Mouse (Mus musculus): ENCODE data around the gene Stk4. TPM values are rescaled to one million over a fixed set of nuclear protein-coding genes. Genes with fewer than 3 reads are reported as not detected.
"Not testable (repeated sequence)": the region's sequence is repeated elsewhere in the genome, so short reads cannot be mapped to it uniquely, and the experiment has no call there.

The Stk4 gene
- polyA plus RNA-seq (2012; rRNA removed), result 18.3 and 20.9 TPM in 2 replicates

GRCm38 (mm10) chr2:164070142-164070764 lies at the start of gene Stk4:
Gene Stk4, plus strand, starts transcription at chr2:164070322.
- no peak for DNase-seq (ENCODE audit: low spot score)

- no peak for DNase-seq (ENCODE audit: low spot score)
Observed at GRCm38 (mm10) chr2:164022104-164022503, 48.0 kb upstream of the Stk4 start.

- no peak for DNase-seq (ENCODE audit: low spot score)
Observed at GRCm38 (mm10) chr2:164025150-164025549, 45.0 kb upstream of the Stk4 start, which contains the start of gene Pabpc1l. Gene Pabpc1l, plus strand, starts transcription at chr2:164025450.

- no peak for DNase-seq (ENCODE audit: low spot score)
Observed at GRCm38 (mm10) chr2:164031147-164031546, 39.0 kb upstream of the Stk4 start.

- DNase-seq (ENCODE audit: low spot score), result no peak
Observed at GRCm38 (mm10) chr2:164032973-164033372, 37.1 kb upstream of the Stk4 start.

- no peak for DNase-seq (ENCODE audit: low spot score)
Observed at GRCm38 (mm10) chr2:164036520-164037019, 33.6 kb upstream of the Stk4 start.

GRCm38 (mm10) chr2:164038407-164039028 lies 31.6 kb upstream of the Stk4 start:
- DNase-seq (ENCODE audit: low spot score), result no peak

GRCm38 (mm10) chr2:164040949-164041348 lies 29.2 kb upstream of the Stk4 start:
- DNase-seq (ENCODE audit: low spot score), result no peak

- DNase-seq (ENCODE audit: low spot score), result no peak
Observed at GRCm38 (mm10) chr2:164041523-164041922, 28.6 kb upstream of the Stk4 start.

GRCm38 (mm10) chr2:164047197-164047690 lies 22.9 kb upstream of the Stk4 start:
- no peak for DNase-seq (ENCODE audit: low spot score)

GRCm38 (mm10) chr2:164053767-164054166 lies 16.4 kb upstream of the Stk4 start:
- DNase-seq (ENCODE audit: low spot score), result no peak

GRCm38 (mm10) chr2:164054671-164055070 lies 15.5 kb upstream of the Stk4 start:
- no peak for DNase-seq (ENCODE audit: low spot score)

- no peak for DNase-seq (ENCODE audit: low spot score)
Observed at GRCm38 (mm10) chr2:164059634-164060235, 10.4 kb upstream of the Stk4 start.

GRCm38 (mm10) chr2:164070765-164071436 lies 779 bp downstream of the Stk4 start, which contains the start of gene Tomm34:
Gene Tomm34, minus strand, starts transcription at chr2:164071169.
- DNase-seq (ENCODE audit: low spot score), result peak; percentile 88

GRCm38 (mm10) chr2:164071437-164071820 lies 1.3 kb downstream of the Stk4 start:
- DNase-seq (ENCODE audit: low spot score), result not testable (repeated sequence)

GRCm38 (mm10) chr2:164072109-164072508 lies 2.0 kb downstream of the Stk4 start:
- no peak for DNase-seq (ENCODE audit: low spot score)

GRCm38 (mm10) chr2:164073120-164073519 lies 3.0 kb downstream of the Stk4 start:
- DNase-seq (ENCODE audit: low spot score), result no peak

GRCm38 (mm10) chr2:164073918-164074578 lies 3.9 kb downstream of the Stk4 start:
- DNase-seq (ENCODE audit: low spot score), result peak; percentile 95

- DNase-seq (ENCODE audit: low spot score), result no peak
Observed at GRCm38 (mm10) chr2:164075088-164075487, 5.0 kb downstream of the Stk4 start.

GRCm38 (mm10) chr2:164076874-164077425 lies 6.8 kb downstream of the Stk4 start:
- no peak for DNase-seq (ENCODE audit: low spot score)

- DNase-seq (ENCODE audit: low spot score), result no peak
Observed at GRCm38 (mm10) chr2:164077875-164078274, 7.8 kb downstream of the Stk4 start.
